Mouse (Mus musculus) urinary bladder, postnatal 14 days (tissue): ENCODE measurements around the gene Cyth2.
A peak's percentile ranks its signal among the peaks of the same experiment; 100 is the strongest.

Experiments used
- DNase-seq: peaks from one replicate; pipeline ENCODE4 v3.0.0; 2021; ENCODE audit warnings: low spot score

Gene Cyth2

GRCm38 (mm10) chr7:45785388-45786135, 28.8 kb downstream of the Cyth2 start:
- no peak for DNase-seq

DNA sequence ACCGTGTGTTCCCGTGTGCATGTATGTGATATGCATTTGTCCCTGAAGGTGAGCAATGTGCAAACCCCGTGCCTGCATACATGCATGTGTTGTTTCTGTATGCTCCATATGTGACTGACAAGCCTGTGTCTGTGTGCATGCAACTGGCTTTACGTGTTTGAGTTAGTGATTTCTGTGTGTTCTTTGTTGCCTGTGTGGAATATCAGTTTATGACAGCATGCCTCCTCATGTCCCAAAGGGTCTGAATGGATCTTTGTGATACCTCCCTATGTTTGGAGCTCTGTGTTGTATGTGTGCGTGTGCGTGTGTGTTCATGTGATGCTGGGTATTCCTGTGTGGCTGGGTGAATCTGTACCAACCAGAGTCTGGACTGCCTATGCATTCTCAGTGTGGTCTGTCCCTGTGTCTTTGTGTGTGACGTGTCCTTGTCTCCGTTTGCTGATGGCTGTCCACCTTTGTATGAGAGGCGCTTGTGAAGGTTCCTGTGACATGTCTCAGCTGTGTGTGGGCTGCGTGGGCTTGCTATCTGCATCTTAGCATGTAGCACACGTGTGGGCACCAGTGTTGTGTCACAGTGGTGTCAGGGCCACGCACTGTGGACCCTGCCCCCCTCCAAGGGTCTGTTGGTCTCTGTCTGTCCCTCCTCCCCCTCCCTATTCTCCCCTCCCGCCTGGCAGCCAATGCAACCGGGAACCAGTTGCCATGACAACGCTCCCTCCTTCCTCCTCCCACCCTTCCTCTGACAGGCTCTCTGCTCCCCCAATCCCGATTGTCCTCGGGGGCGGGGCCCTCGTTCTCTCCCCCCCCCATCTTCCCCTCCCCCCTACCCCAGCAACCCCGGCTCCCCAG, 29.6 kb downstream of the Cyth2 start, which contains the start of gene Sult2b1:
Gene Sult2b1, minus strand, starts transcription at position 146 of the 849 bp plus-strand sequence.
- DNase-seq: no peak

DNA sequence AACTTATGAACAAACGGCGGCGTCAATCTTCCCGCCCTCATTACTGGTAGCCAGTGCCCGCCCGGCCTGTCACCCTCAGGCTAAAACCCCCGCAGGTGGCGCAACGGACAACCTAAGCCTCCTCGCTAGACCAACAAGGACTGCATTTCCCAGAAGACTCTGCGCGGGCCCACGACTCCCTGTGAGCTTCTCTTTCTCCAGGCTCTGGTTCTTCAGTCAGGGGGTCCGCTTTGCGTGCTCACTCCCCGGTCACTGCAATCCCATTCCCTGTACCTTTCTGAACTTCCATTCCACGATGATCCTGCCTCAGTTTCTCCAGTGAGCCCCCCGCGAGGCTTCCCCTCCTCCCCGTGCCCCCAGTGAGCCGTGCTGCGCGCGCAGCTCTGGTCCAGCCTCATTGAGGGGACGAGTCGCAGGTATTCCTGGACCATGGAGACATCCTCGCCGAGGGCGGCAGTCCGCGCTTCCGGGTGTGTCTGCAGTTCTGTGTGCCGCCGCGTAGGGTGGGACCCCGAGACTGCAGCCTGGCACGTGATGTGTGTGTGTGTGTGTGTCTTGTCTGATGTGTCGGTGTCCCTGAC, 30.8 kb downstream of the Cyth2 start, which contains the start of gene Lmtk3:
Gene Lmtk3, plus strand, starts transcription at position 228 of the 581 bp plus-strand sequence.
- DNase-seq: peak; percentile 63

GRCm38 (mm10) chr7:45782271-45782670, 32.1 kb downstream of the Cyth2 start:
- no peak for DNase-seq

DNA sequence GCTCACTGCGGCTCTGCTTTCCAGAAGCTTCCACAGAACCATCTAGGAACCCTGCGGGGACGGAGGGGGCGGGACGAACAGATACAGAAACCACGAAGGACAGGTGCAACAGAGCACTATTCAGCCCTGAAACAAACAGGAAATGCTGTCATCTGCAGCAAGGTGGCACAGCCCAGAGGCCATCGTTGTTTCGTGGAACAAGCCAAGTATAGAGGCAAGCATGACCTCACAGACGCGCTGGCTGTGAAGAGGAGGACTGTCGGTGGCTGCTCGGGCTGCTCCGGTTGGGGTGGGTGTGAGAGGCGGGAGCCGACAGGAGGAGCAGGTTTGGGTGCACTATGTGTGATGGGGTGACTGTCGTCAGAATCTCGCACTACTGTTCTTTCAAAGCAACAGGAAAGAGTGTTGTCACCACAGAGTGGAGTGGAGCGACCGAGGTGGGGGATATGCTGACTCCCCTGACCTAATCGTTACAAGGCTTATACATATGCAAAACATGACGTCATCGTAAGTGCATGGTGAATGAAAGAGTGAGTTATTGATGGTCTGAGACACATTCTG, 35.2 kb downstream of the Cyth2 start:
- DNase-seq: no peak

DNA sequence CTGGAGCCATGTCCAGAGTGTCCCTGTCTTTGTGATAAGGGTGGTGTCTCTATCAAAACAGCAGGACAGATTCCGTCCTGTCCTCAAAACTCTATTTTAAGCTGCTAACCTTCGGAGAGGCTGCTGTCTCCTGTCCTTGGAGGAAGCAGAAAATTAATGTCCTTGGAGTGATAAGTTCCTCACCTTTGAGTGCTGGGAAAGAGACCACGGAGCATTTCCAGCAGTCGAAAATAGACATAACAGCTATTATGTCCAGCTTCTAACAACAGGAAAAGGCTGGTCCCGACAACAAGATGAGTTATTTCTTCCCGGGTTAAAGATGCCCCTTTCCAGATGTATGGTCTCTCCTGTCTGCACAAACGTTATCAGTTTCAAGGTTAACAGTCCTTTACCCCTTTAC, 39.1 kb downstream of the Cyth2 start:
- DNase-seq: no peak

DNA sequence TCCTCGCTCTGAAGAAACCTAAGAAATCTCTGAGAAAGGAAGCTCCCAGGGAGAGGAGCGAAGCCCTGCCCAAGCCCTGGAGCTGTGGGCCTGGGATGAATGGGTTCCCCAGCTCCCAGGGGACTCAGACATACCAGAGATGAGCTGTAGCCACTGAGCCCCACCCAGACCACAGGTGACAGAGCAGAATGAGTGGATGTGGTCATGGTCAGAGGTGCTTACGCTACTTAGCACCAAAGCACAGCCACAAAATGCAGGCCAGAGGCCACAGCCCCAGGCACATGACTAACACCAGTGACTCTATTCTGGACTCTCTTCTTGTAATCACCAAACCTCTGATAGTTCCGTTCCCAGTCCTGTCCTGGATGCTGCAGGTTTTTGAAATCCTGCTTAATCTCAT, 43.3 kb downstream of the Cyth2 start:
- no peak for DNase-seq

DNA sequence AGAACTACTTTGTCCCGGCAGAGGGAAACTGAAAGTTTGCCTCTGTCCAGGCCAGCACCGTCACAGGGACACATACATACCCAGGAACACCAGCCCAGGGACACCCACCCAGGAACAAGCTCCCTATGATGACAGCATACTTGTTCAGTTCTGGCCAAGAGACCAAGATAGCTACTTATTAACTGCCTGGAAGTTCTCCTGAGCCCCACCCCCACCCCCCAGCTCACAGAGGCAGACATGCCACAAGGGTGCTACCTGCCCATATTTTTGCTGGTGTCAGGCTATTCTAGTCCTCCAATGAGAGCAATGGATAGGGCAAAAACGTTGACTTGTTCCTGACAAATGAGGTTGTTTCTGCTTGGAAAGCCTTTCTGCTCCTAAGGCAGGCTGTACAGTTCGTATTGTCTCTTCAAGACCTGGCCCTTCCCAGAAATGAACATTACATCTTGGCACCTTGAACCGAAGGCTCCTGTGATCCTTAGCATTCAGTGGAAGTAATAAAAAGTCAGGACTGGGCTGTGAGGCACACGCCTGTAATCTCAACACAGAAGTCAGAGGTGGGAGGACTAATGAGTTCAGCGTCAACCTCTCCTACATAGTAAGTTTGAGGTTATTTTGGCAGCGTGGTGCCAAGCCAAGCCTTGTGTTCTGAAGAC, 43.8 kb downstream of the Cyth2 start:
- DNase-seq: no peak

- no peak for DNase-seq
These were observed 46.9 kb downstream of the Cyth2 start for GRCm38 (mm10) chr7:45767500-45767899.

GRCm38 (mm10) chr7:45766764-45767163, 47.6 kb downstream of the Cyth2 start:
- DNase-seq: peak; percentile 17

DNA sequence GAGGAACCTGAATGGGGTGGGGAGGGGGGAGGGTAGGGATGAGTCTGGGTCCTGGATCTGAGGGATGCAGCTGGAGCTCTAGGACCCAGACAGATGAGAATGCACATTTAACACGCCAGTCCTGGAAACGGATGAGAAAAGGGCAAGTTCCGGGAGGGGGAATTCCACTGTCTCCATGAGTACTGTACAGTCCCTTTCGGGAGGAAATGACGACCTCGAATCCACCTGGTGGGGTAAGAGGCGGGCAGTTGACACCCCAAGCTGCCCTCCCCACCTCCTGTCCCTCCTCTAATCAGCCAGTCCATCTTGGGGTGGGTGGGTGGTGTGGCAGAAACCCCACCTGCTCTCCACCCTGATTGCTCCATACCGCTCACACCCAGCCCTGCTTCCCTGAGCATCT, 48.4 kb downstream of the Cyth2 start:
- DNase-seq: no peak

- DNase-seq: no peak
These were observed 54.2 kb downstream of the Cyth2 start for GRCm38 (mm10) chr7:45760151-45760550.

DNA sequence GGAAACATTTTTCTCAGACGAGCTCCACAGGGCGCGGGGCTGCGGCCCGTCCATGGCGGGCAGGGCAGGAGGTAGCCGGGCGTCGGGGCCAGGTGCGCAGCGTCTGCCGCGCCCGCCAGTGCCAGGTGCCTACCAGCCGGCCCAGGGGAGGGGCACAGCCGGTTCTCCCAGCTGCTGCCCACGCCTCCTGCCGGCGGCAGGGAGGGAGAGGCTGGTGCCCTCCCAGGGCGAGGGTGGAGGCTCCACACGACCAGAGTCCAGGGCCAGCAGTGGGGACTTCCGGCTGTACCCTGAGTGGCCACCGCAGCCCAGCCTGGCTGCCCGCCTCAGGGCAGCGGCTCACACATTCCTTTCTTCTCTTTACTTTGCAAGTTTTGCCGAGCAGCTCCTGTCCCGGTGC, 55.0 kb downstream of the Cyth2 start:
- peak; percentile 69 for DNase-seq
